Mouse (Mus musculus) kidney, postnatal 10 days (tissue): ENCODE results near the gene Tomm5.
"Not testable (repeated sequence)": the region's sequence is repeated elsewhere in the genome, so short reads cannot be mapped to it uniquely, and the experiment has no call there.

Experiments used
- DNase-seq: peaks from one replicate; pipeline ENCODE4 v3.0.0; 2021; ENCODE audit warnings: mixed read lengths

The Tomm5 gene

DNA sequence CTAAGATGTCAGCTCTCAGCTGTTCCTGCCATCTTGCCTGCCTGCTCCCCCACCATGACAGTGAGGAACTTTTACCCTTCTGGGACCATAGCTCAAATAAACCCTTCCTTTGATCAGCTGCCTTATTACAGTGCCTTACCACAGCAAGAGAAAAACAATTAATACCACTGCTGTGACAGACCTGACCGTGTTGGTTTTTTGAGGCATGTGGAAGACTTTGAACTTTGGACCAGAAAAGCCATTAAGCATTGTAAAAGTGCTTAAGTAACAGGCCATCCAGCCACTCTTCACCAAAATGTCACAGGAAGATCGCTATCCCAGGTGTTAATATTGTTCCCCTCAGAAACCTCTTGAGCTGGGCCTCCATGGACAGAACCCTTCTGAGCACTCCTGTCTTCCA, 43.3 kb downstream of the Tomm5 start:
- no peak for DNase-seq

- DNase-seq = not testable (repeated sequence)
Measured at GRCm38 (mm10) chr4:45063836-45064235, 44.1 kb downstream of the Tomm5 start.

GRCm38 (mm10) chr4:45055451-45055850, 52.5 kb downstream of the Tomm5 start:
- no peak for DNase-seq
